Mouse (Mus musculus) forebrain, embryonic 14.5 days (tissue): ENCODE measurements around the gene Hmg20a. TPM values are rescaled to one million over a fixed set of nuclear protein-coding genes. Genes with fewer than 3 reads are reported as not detected.

Experiments used
- ATAC-seq: fragments of 200-750 bp; cut with Nextera tagmentation; 2 replicates; pipeline ENCODE4 v1.8.0; 2017; ENCODE audit warnings: mild to moderate bottlenecking, moderate library complexity
- DNase-seq: peaks from one replicate; pipeline ENCODE4 v3.0.0-alpha.2; 2015; ENCODE audit warnings: low spot score
- H3K27ac ChIP-seq: fragments of 300-500 bp; sonication (generic); 2 replicates; pipeline ENCODE4 v1.5.1; 2014; ENCODE audit warnings: low read depth, mild to moderate bottlenecking, control low read depth, low read length, moderate library complexity
- H3K27me3 ChIP-seq: fragments of 300-500 bp; sonication (generic); replicated peaks from 2 replicates; pipeline ENCODE4 v1.6.1; 2014; ENCODE audit warnings: low read length, control low read depth, mixed read lengths; ENCODE audit not compliant: control insufficient read depth, insufficient read depth
- H3K36me3 ChIP-seq: fragments of 300-500 bp; sonication (generic); 2 replicates; pipeline ENCODE4 v1.6.1; 2014; ENCODE audit warnings: low read length, control low read depth; ENCODE audit not compliant: control insufficient read depth, insufficient read depth
- H3K4me1 ChIP-seq: fragments of 300-500 bp; sonication (generic); 2 replicates; pipeline ENCODE4 v1.6.1; 2014; ENCODE audit warnings: antibody characterized with exemption, low read length, control low read depth; ENCODE audit not compliant: control insufficient read depth, insufficient read depth
- H3K4me2 ChIP-seq: fragments of 300-500 bp; sonication (generic); 2 replicates; pipeline ENCODE4 v1.6.1; 2014; ENCODE audit warnings: mild to moderate bottlenecking, control low read depth, low read length
- H3K4me3 ChIP-seq: fragments of 300-500 bp; sonication (generic); 2 replicates; pipeline ENCODE4 v1.5.1; 2014; ENCODE audit warnings: low read depth, low read length, control low read depth
- H3K9ac ChIP-seq: fragments of 300-500 bp; sonication (generic); 2 replicates; pipeline ENCODE4 v1.6.1; 2014; ENCODE audit warnings: mild to moderate bottlenecking, low read length, control low read depth, moderate library complexity
- H3K9me3 ChIP-seq: fragments of 300-500 bp; sonication (generic); replicated peaks from 2 replicates; pipeline ENCODE4 v1.6.1; 2016; ENCODE audit warnings: low read length, control low read depth, mixed read lengths; ENCODE audit not compliant: control insufficient read depth
- WGBS: fragments of 180-500 bp; shearing (Covaris S2); extraction: QIAGEN DNeasy Blood & Tissue Kit; methylation state at CpG from one replicate; pipeline ENCODE4 v1.1.7; 2014; 5-methylcytosine and 5-hydroxymethylcytosine counted together
- polyA plus RNA-seq: library from polyadenylated mRNA; unstranded; fragments of >200 nt; fragmentation: Nextera tagmentation; extraction: Ambion mirVana; gene quantifications from 2 replicates; pipeline ENCODE4 v1.2.1, GENCODE M21; 2014

Hmg20a gene
- 65.7 and 77.8 TPM in 2 replicates for polyA plus RNA-seq

- Histone ChIP-seq H3K9ac (peak within 1 kb of the TSS; percentile 71), H3K27ac (peak within 1 kb of the TSS; percentile 85), H3K4me2 (peak within 1 kb of the TSS; percentile 59), H3K36me3 (no peaks in the 10 kb centered on the region), H3K4me1 (peaks cover 19% of the 10 kb centered on the region), H3K9me3 (no peaks in the 10 kb centered on the region), H3K4me3 (peak within 1 kb of the TSS; percentile 73), H3K27me3 (no peaks in the 10 kb centered on the region)
- DNase-seq (peak; percentile 100), ATAC-seq (peak; percentile 97)
- under 1% methylated on average over 59 of the region's 59 CpGs for WGBS
Measured at GRCm38 (mm10) chr9:56417948-56418737, at the start of gene Hmg20a, which contains the start of gene Peak1. Gene Hmg20a (plus strand): TSS chr9:56418609. Gene Peak1 (minus strand): TSS chr9:56418067.

GRCm38 (mm10) chr9:56368814-56369213 is 49.6 kb upstream of the Hmg20a start:
- DNase-seq (no peak), ATAC-seq (no peak)
- 70% methylated on average over 3 of the region's 3 CpGs for WGBS
- Histone ChIP-seq H3K27me3 (no peaks in the 10 kb centered on the region), H3K9ac (no peak overlapping the region), H3K36me3 (no peaks in the 10 kb centered on the region), H3K4me3 (no peak overlapping the region), H3K4me2 (no peak overlapping the region), H3K27ac (no peak overlapping the region), H3K9me3 (no peaks in the 10 kb centered on the region), H3K4me1 (no peaks in the 10 kb centered on the region)

GRCm38 (mm10) chr9:56370710-56371109 is 47.7 kb upstream of the Hmg20a start:
- no peak overlapping the region for H3K9ac ChIP-seq
- no peak for ATAC-seq
- H3K4me2 ChIP-seq = no peak overlapping the region
- no peaks in the 10 kb centered on the region for H3K36me3 ChIP-seq
- H3K27ac ChIP-seq = no peak overlapping the region
- H3K4me1 ChIP-seq = no peaks in the 10 kb centered on the region
- no peaks in the 10 kb centered on the region for H3K9me3 ChIP-seq
- DNase-seq = no peak
- WGBS = 54% methylated on average over 5 of the region's 5 CpGs
- H3K4me3 ChIP-seq = no peak overlapping the region
- H3K27me3 ChIP-seq = no peaks in the 10 kb centered on the region

GRCm38 (mm10) chr9:56374401-56374800 is 44.0 kb upstream of the Hmg20a start:
- no peaks in the 10 kb centered on the region for H3K9me3 ChIP-seq
- no peaks in the 10 kb centered on the region for H3K27me3 ChIP-seq
- DNase-seq (no peak), ATAC-seq (no peak)
- WGBS = 76% methylated on average over 4 of the region's 4 CpGs
- H3K36me3 ChIP-seq = no peaks in the 10 kb centered on the region
- no peak overlapping the region for H3K4me3 ChIP-seq
- no peak overlapping the region for H3K27ac ChIP-seq
- no peaks in the 10 kb centered on the region for H3K4me1 ChIP-seq
- no peak overlapping the region for H3K4me2 ChIP-seq
- no peak overlapping the region for H3K9ac ChIP-seq

GRCm38 (mm10) chr9:56382786-56383185 is 35.6 kb upstream of the Hmg20a start:
- Histone ChIP-seq H3K9me3 (no peaks in the 10 kb centered on the region), H3K4me2 (no peak overlapping the region), H3K9ac (no peak overlapping the region), H3K36me3 (no peaks in the 10 kb centered on the region), H3K27ac (no peak overlapping the region), H3K4me1 (no peaks in the 10 kb centered on the region), H3K27me3 (no peaks in the 10 kb centered on the region), H3K4me3 (no peak overlapping the region)
- 46% methylated on average over 1 of the region's 1 CpGs for whole genome bisulfite sequencing
- ATAC-seq (peak; percentile 40; the same call in 1 of the 2 replicates), DNase-seq (peak; percentile 69)

GRCm38 (mm10) chr9:56392857-56393256 is 25.6 kb upstream of the Hmg20a start:
- ATAC-seq (no peak), DNase-seq (no peak)
- H3K4me3 ChIP-seq = no peak overlapping the region
- H3K36me3 ChIP-seq = no peaks in the 10 kb centered on the region
- H3K4me2 ChIP-seq = no peak overlapping the region
- H3K9me3 ChIP-seq = no peaks in the 10 kb centered on the region
- 87% methylated on average over 3 of the region's 3 CpGs for WGBS
- H3K27ac ChIP-seq = no peak overlapping the region
- H3K27me3 ChIP-seq = no peaks in the 10 kb centered on the region
- no peak overlapping the region for H3K9ac ChIP-seq
- no peaks in the 10 kb centered on the region for H3K4me1 ChIP-seq

- no peaks in the 10 kb centered on the region for H3K36me3 ChIP-seq
- DNase-seq = no peak
- H3K9me3 ChIP-seq = no peaks in the 10 kb centered on the region
- no peak overlapping the region for H3K4me3 ChIP-seq
- no peak overlapping the region for H3K27ac ChIP-seq
- WGBS = 78% methylated on average over 1 of the region's 1 CpGs
- no peak for ATAC-seq
- H3K4me1 ChIP-seq = no peaks in the 10 kb centered on the region
- H3K4me2 ChIP-seq = no peak overlapping the region
- H3K27me3 ChIP-seq = no peaks in the 10 kb centered on the region
- no peak overlapping the region for H3K9ac ChIP-seq
Measured at GRCm38 (mm10) chr9:56396306-56396705, 22.1 kb upstream of the Hmg20a start.

- Histone ChIP-seq H3K4me1 (no peaks in the 10 kb centered on the region), H3K36me3 (no peaks in the 10 kb centered on the region), H3K27me3 (no peaks in the 10 kb centered on the region), H3K4me2 (no peak overlapping the region), H3K9ac (no peak overlapping the region), H3K4me3 (no peak overlapping the region), H3K9me3 (no peaks in the 10 kb centered on the region), H3K27ac (no peak overlapping the region)
- ATAC-seq (no peak), DNase-seq (no peak)
- 58% methylated on average over 4 of the region's 4 CpGs for WGBS
Measured at GRCm38 (mm10) chr9:56404619-56405018, 13.8 kb upstream of the Hmg20a start.

- ATAC-seq = no peak
Measured at GRCm38 (mm10) chr9:56409928-56410327, 8.5 kb upstream of the Hmg20a start.

More at GRCm38 (mm10) chr9:56409928-56410327, 8.5 kb upstream of the Hmg20a start:
- no peak overlapping the region for H3K4me2 ChIP-seq
- 97% methylated on average over 2 of the region's 2 CpGs for WGBS
- H3K36me3 ChIP-seq = no peaks in the 10 kb centered on the region
- H3K9me3 ChIP-seq = no peaks in the 10 kb centered on the region
- no peak overlapping the region for H3K9ac ChIP-seq
- no peak overlapping the region for H3K4me3 ChIP-seq
- H3K27ac ChIP-seq = no peak overlapping the region
- no peaks in the 10 kb centered on the region for H3K27me3 ChIP-seq
- DNase-seq = no peak
- no peaks in the 10 kb centered on the region for H3K4me1 ChIP-seq
